Mouse (Mus musculus): ENCODE data around the gene Aff3. TPM values are rescaled to one million over a fixed set of nuclear protein-coding genes. Genes with fewer than 3 reads are reported as not detected.

The Aff3 gene
- polyA plus RNA-seq, 2 experiments, result 0.18 to 0.22 TPM

GRCm38 (mm10) chr1:38395194-38395681 lies 269.5 kb downstream of the Aff3 start:
- TF ChIP-seq CTCF (IDR thresholded peaks at IDR 0.05; ENCODE audit: low read depth) (no peak), EP300 (IDR thresholded peaks at IDR 0.05; ENCODE audit: low read depth) (no peak)
- no peaks in the 10 kb centered on the region for H3K9me3 ChIP-seq (ENCODE audit: control insufficient read depth, low read length)
- ATAC-seq (ENCODE audit: insufficient read depth) (no peak), DNase-seq (ENCODE audit: low read depth in 3 of 3, low spot score in 3 of 3) (no peak)
- H3K4me2 ChIP-seq (ENCODE audit: low read depth), result no peak overlapping the region
- no peak overlapping the region for H3K27ac ChIP-seq
- H3K4me1 ChIP-seq (replicated peaks; ENCODE audit: control insufficient read depth in 2 of 2, insufficient read depth in 2 of 2, low read length in 1 of 2), result no peaks in the 10 kb centered on the region
- H3K4me3 ChIP-seq (ENCODE audit: insufficient read depth in 1 of 2, low read depth in 2 of 2, low read length in 2 of 2), result no peak overlapping the region
- no peak overlapping the region for H3K9ac ChIP-seq (replicated peaks)
- no peaks in the 10 kb centered on the region for H3K27me3 ChIP-seq (ENCODE audit: control insufficient read depth, insufficient read depth, low read length)
- 62% methylated on average over 11 of the region's 11 CpGs for WGBS (ENCODE audit: insufficient replicate concordance)
- no peaks in the 10 kb centered on the region for H3K36me3 ChIP-seq (replicated peaks; ENCODE audit: control insufficient read depth, insufficient read depth, low read depth)

- WGBS (ENCODE audit: insufficient replicate concordance), result 50% methylated on average over 5 of the region's 5 CpGs
These were observed 270.3 kb downstream of the Aff3 start for GRCm38 (mm10) chr1:38394493-38394892.

GRCm38 (mm10) chr1:38393516-38393915 lies 271.2 kb downstream of the Aff3 start:
- Histone ChIP-seq H3K27ac (no peak overlapping the region), H3K27me3 (ENCODE audit: control insufficient read depth, insufficient read depth, low read length) (no peaks in the 10 kb centered on the region), H3K4me1 (replicated peaks; ENCODE audit: control insufficient read depth in 2 of 2, insufficient read depth in 2 of 2, low read length in 1 of 2) (no peaks in the 10 kb centered on the region), H3K36me3 (replicated peaks; ENCODE audit: control insufficient read depth, insufficient read depth, low read depth) (no peaks in the 10 kb centered on the region), H3K9ac (replicated peaks) (no peak overlapping the region), H3K4me2 (ENCODE audit: low read depth) (no peak overlapping the region), H3K4me3 (ENCODE audit: insufficient read depth in 1 of 2, low read depth in 2 of 2, low read length in 2 of 2) (no peak overlapping the region), H3K9me3 (ENCODE audit: control insufficient read depth, low read length) (no peaks in the 10 kb centered on the region)
- 57% methylated on average over 6 of the region's 6 CpGs for WGBS (ENCODE audit: insufficient replicate concordance)
- ATAC-seq (ENCODE audit: insufficient read depth) (no peak), DNase-seq (ENCODE audit: low read depth in 3 of 3, low spot score in 3 of 3) (no peak)
- TF ChIP-seq CTCF (IDR thresholded peaks at IDR 0.05; ENCODE audit: low read depth) (no peak), EP300 (IDR thresholded peaks at IDR 0.05; ENCODE audit: low read depth) (no peak)

More at GRCm38 (mm10) chr1:38394493-38394892, 270.3 kb downstream of the Aff3 start:
- Histone ChIP-seq H3K9me3 (ENCODE audit: control insufficient read depth, low read length) (no peaks in the 10 kb centered on the region), H3K27me3 (ENCODE audit: control insufficient read depth, insufficient read depth, low read length) (no peaks in the 10 kb centered on the region), H3K36me3 (replicated peaks; ENCODE audit: control insufficient read depth, insufficient read depth, low read depth) (no peaks in the 10 kb centered on the region), H3K4me1 (replicated peaks; ENCODE audit: control insufficient read depth in 2 of 2, insufficient read depth in 2 of 2, low read length in 1 of 2) (no peaks in the 10 kb centered on the region), H3K4me2 (ENCODE audit: low read depth) (no peak overlapping the region), H3K4me3 (ENCODE audit: insufficient read depth in 1 of 2, low read depth in 2 of 2, low read length in 2 of 2) (no peak overlapping the region), H3K27ac (no peak overlapping the region), H3K9ac (replicated peaks) (no peak overlapping the region)
- TF ChIP-seq CTCF (IDR thresholded peaks at IDR 0.05; ENCODE audit: low read depth), result no peak
- no peak for TF ChIP-seq EP300 (IDR thresholded peaks at IDR 0.05; ENCODE audit: low read depth)
- no peak for DNase-seq (ENCODE audit: low read depth in 3 of 3, low spot score in 3 of 3)
- ATAC-seq (ENCODE audit: insufficient read depth), result no peak

- no peaks in the 10 kb centered on the region for H3K9me3 ChIP-seq (ENCODE audit: control insufficient read depth, low read length)
- TF ChIP-seq CTCF (IDR thresholded peaks at IDR 0.05; ENCODE audit: low read depth) (peak; percentile 57), EP300 (IDR thresholded peaks at IDR 0.05; ENCODE audit: low read depth) (no peak)
- no peak overlapping the region for H3K9ac ChIP-seq (replicated peaks)
- H3K4me1 ChIP-seq (replicated peaks; ENCODE audit: control insufficient read depth in 2 of 2, insufficient read depth in 2 of 2, low read length in 1 of 2), result no peaks in the 10 kb centered on the region
- no peak overlapping the region for H3K27ac ChIP-seq
- H3K4me3 ChIP-seq (ENCODE audit: insufficient read depth in 1 of 2, low read depth in 2 of 2, low read length in 2 of 2), result no peak overlapping the region
- DNase-seq (ENCODE audit: low read depth in 3 of 3, low spot score in 3 of 3) (peak in 2 of 3 experiments; percentile 26 to 36), ATAC-seq (ENCODE audit: insufficient read depth) (no peak)
- H3K4me2 ChIP-seq (ENCODE audit: low read depth), result no peak overlapping the region
- no peaks in the 10 kb centered on the region for H3K27me3 ChIP-seq (ENCODE audit: control insufficient read depth, insufficient read depth, low read length)
- 28% methylated on average over 2 of the region's 2 CpGs for WGBS (ENCODE audit: insufficient replicate concordance)
- no peaks in the 10 kb centered on the region for H3K36me3 ChIP-seq (replicated peaks; ENCODE audit: control insufficient read depth, insufficient read depth, low read depth)
These were observed 271.8 kb downstream of the Aff3 start for GRCm38 (mm10) chr1:38392928-38393327.

- H3K9ac ChIP-seq (replicated peaks), result no peak overlapping the region
- TF ChIP-seq CTCF (IDR thresholded peaks at IDR 0.05; ENCODE audit: low read depth), result peak; percentile 33; the same call in 1 of the 2 replicates
- TF ChIP-seq EP300 (IDR thresholded peaks at IDR 0.05; ENCODE audit: low read depth), result no peak
- no peak for ATAC-seq (ENCODE audit: insufficient read depth)
- H3K27me3 ChIP-seq (ENCODE audit: control insufficient read depth, insufficient read depth, low read length), result no peaks in the 10 kb centered on the region
- no peak overlapping the region for H3K27ac ChIP-seq
- no peak overlapping the region for H3K4me3 ChIP-seq (ENCODE audit: insufficient read depth in 1 of 2, low read depth in 2 of 2, low read length in 2 of 2)
- no peaks in the 10 kb centered on the region for H3K36me3 ChIP-seq (replicated peaks; ENCODE audit: control insufficient read depth, insufficient read depth, low read depth)
- 54% methylated on average over 7 of the region's 7 CpGs for WGBS (ENCODE audit: insufficient replicate concordance)
- DNase-seq (ENCODE audit: low read depth in 3 of 3, low spot score in 3 of 3), result no peak
- H3K4me1 ChIP-seq (replicated peaks; ENCODE audit: control insufficient read depth in 2 of 2, insufficient read depth in 2 of 2, low read length in 1 of 2), result no peaks in the 10 kb centered on the region
- no peaks in the 10 kb centered on the region for H3K9me3 ChIP-seq (ENCODE audit: control insufficient read depth, low read length)
- no peak overlapping the region for H3K4me2 ChIP-seq (ENCODE audit: low read depth)
These were observed 273.9 kb downstream of the Aff3 start for GRCm38 (mm10) chr1:38390886-38391249.
